Mouse (Mus musculus): ENCODE measurements around the gene Sp3. TPM values are rescaled to one million over a fixed set of nuclear protein-coding genes. Genes with fewer than 3 reads are reported as not detected.

Gene Sp3
- polyA plus RNA-seq, 1 experiment from 2014 or later = 54.6 TPM

- Histone ChIP-seq H3K4me3 (replicated peaks) (no peak overlapping the region), H3K27me3 (no peaks in the 10 kb centered on the region), H3K27ac (no peak overlapping the region), H3K36me3 (peaks cover 12% of the 10 kb centered on the region), H3K4me2 (no peak overlapping the region), H3K4me1 (peaks cover 5% of the 10 kb centered on the region; the same call in 1 of the 2 replicates), H3K9me3 (replicated peaks) (peaks cover 7% of the 10 kb centered on the region), H3K9ac (no peak overlapping the region)
- 52% methylated on average over 1 of the region's 1 CpGs for WGBS
- ATAC-seq (replicated peaks; ENCODE audit: low FRiP score) = no peak
Observed at GRCm38 (mm10) chr2:72985516-72985915, 5.3 kb upstream of the Sp3 start.

GRCm38 (mm10) chr2:72984806-72985205 is 4.6 kb upstream of the Sp3 start:
- no peak overlapping the region for H3K9ac ChIP-seq
- no peaks in the 10 kb centered on the region for H3K27me3 ChIP-seq
- peaks cover 5% of the 10 kb centered on the region; the same call in 1 of the 2 replicates for H3K4me1 ChIP-seq
- peaks cover 12% of the 10 kb centered on the region for H3K36me3 ChIP-seq
- H3K27ac ChIP-seq = no peak overlapping the region
- H3K4me2 ChIP-seq = no peak overlapping the region
- 39% methylated on average over 4 of the region's 4 CpGs for WGBS
- H3K9me3 ChIP-seq (replicated peaks) = peaks cover 7% of the 10 kb centered on the region
- ATAC-seq (replicated peaks; ENCODE audit: low FRiP score) = no peak
- no peak overlapping the region for H3K4me3 ChIP-seq (replicated peaks)

GRCm38 (mm10) chr2:72983211-72983610 is 3.0 kb upstream of the Sp3 start:
- WGBS = 90% methylated on average over 3 of the region's 3 CpGs
- no peak overlapping the region for H3K4me2 ChIP-seq
- H3K4me1 ChIP-seq = peaks cover 5% of the 10 kb centered on the region; the same call in 1 of the 2 replicates
- H3K9ac ChIP-seq = no peak overlapping the region
- H3K4me3 ChIP-seq (replicated peaks) = no peak overlapping the region
- no peak overlapping the region for H3K27ac ChIP-seq
- H3K9me3 ChIP-seq (replicated peaks) = no peaks in the 10 kb centered on the region
- no peaks in the 10 kb centered on the region for H3K27me3 ChIP-seq
- peaks cover 3% of the 10 kb centered on the region; the same call in 1 of the 2 replicates for H3K36me3 ChIP-seq
- ATAC-seq (replicated peaks; ENCODE audit: low FRiP score) = no peak

GRCm38 (mm10) chr2:72982110-72982785 is 2.0 kb upstream of the Sp3 start:
- 88% methylated on average over 7 of the region's 7 CpGs for WGBS
- H3K27me3 ChIP-seq = no peaks in the 10 kb centered on the region
- H3K9ac ChIP-seq = no peak overlapping the region
- no peaks in the 10 kb centered on the region for H3K9me3 ChIP-seq (replicated peaks)
- no peak overlapping the region for H3K27ac ChIP-seq
- ATAC-seq (replicated peaks; ENCODE audit: low FRiP score) = no peak
- H3K4me1 ChIP-seq = peaks cover 7% of the 10 kb centered on the region
- H3K36me3 ChIP-seq = no peaks in the 10 kb centered on the region
- H3K4me3 ChIP-seq (replicated peaks) = no peak overlapping the region
- H3K4me2 ChIP-seq = no peak overlapping the region

GRCm38 (mm10) chr2:72981441-72982109 is 1.3 kb upstream of the Sp3 start:
- ATAC-seq (replicated peaks; ENCODE audit: low FRiP score) = no peak
- H3K9me3 ChIP-seq (replicated peaks) = no peaks in the 10 kb centered on the region
- no peaks in the 10 kb centered on the region for H3K27me3 ChIP-seq
- 82% methylated on average over 9 of the region's 9 CpGs for WGBS
- H3K9ac ChIP-seq = no peak overlapping the region
- H3K4me2 ChIP-seq = peak overlapping the region; percentile 77
- H3K27ac ChIP-seq = peak overlapping the region; percentile 100
- peaks cover 11% of the 10 kb centered on the region for H3K4me1 ChIP-seq
- no peaks in the 10 kb centered on the region for H3K36me3 ChIP-seq
- peak overlapping the region; percentile 99 for H3K4me3 ChIP-seq (replicated peaks)

- Histone ChIP-seq H3K27me3 (no peaks in the 10 kb centered on the region), H3K4me3 (replicated peaks) (peak overlapping the region; percentile 99), H3K27ac (peak overlapping the region; percentile 100), H3K36me3 (no peaks in the 10 kb centered on the region), H3K4me1 (peaks cover 15% of the 10 kb centered on the region), H3K9ac (peak overlapping the region; percentile 100), H3K4me2 (peak overlapping the region; percentile 77), H3K9me3 (replicated peaks) (no peaks in the 10 kb centered on the region)
- no peak for ATAC-seq (replicated peaks; ENCODE audit: low FRiP score)
- WGBS = 14% methylated on average over 3 of the region's 3 CpGs
Observed at GRCm38 (mm10) chr2:72981075-72981420, 802 bp upstream of the Sp3 start.

- H3K4me2 ChIP-seq = peak overlapping the region; percentile 77
- WGBS = 1% methylated on average over 33 of the region's 54 CpGs
- peaks cover 18% of the 10 kb centered on the region for H3K4me1 ChIP-seq
- H3K27ac ChIP-seq = peak overlapping the region; percentile 100
- peak overlapping the region; percentile 100 for H3K9ac ChIP-seq
- H3K27me3 ChIP-seq = no peaks in the 10 kb centered on the region
- peak overlapping the region; percentile 99 for H3K4me3 ChIP-seq (replicated peaks)
- H3K36me3 ChIP-seq = no peaks in the 10 kb centered on the region
- peak; percentile 76 for ATAC-seq (replicated peaks; ENCODE audit: low FRiP score)
- H3K9me3 ChIP-seq (replicated peaks) = no peaks in the 10 kb centered on the region
Observed at GRCm38 (mm10) chr2:72979659-72980071, 581 bp downstream of the Sp3 start.

- Histone ChIP-seq H3K27me3 (no peaks in the 10 kb centered on the region), H3K4me1 (peaks cover 16% of the 10 kb centered on the region), H3K4me2 (peak overlapping the region; percentile 77), H3K36me3 (no peaks in the 10 kb centered on the region), H3K9me3 (replicated peaks) (no peaks in the 10 kb centered on the region), H3K4me3 (replicated peaks) (peak overlapping the region; percentile 99), H3K9ac (peak overlapping the region; percentile 100), H3K27ac (peak overlapping the region; percentile 100)
- under 1% methylated on average over 47 of the region's 107 CpGs for WGBS
- peak; percentile 90 for ATAC-seq (replicated peaks; ENCODE audit: low FRiP score)
Observed at GRCm38 (mm10) chr2:72978901-72979658, 1.2 kb downstream of the Sp3 start.

GRCm38 (mm10) chr2:72978473-72978872 is 1.8 kb downstream of the Sp3 start:
- peak overlapping the region; percentile 100 for H3K27ac ChIP-seq
- peak overlapping the region; percentile 100 for H3K9ac ChIP-seq
- H3K9me3 ChIP-seq (replicated peaks) = no peaks in the 10 kb centered on the region
- no peaks in the 10 kb centered on the region for H3K27me3 ChIP-seq
- H3K36me3 ChIP-seq = no peaks in the 10 kb centered on the region
- WGBS = 0% methylated on average over 36 of the region's 38 CpGs
- H3K4me1 ChIP-seq = peaks cover 16% of the 10 kb centered on the region
- peak; percentile 23 for ATAC-seq (replicated peaks; ENCODE audit: low FRiP score)
- peak overlapping the region; percentile 99 for H3K4me3 ChIP-seq (replicated peaks)
- H3K4me2 ChIP-seq = peak overlapping the region; percentile 77

- 65% methylated on average over 1 of the region's 1 CpGs for WGBS
- Histone ChIP-seq H3K4me1 (peaks cover 16% of the 10 kb centered on the region), H3K27me3 (no peaks in the 10 kb centered on the region), H3K4me3 (replicated peaks) (peak overlapping the region; percentile 23), H3K36me3 (no peaks in the 10 kb centered on the region), H3K9me3 (replicated peaks) (no peaks in the 10 kb centered on the region), H3K9ac (no peak overlapping the region), H3K4me2 (peak overlapping the region; percentile 47), H3K27ac (no peak overlapping the region)
- no peak for ATAC-seq (replicated peaks; ENCODE audit: low FRiP score)
Observed at GRCm38 (mm10) chr2:72977272-72977671, 3.0 kb downstream of the Sp3 start.

GRCm38 (mm10) chr2:72976036-72976435 is 4.2 kb downstream of the Sp3 start:
- no peak overlapping the region for H3K27ac ChIP-seq
- no peak for ATAC-seq (replicated peaks; ENCODE audit: low FRiP score)
- no peaks in the 10 kb centered on the region for H3K9me3 ChIP-seq (replicated peaks)
- H3K4me1 ChIP-seq = peaks cover 16% of the 10 kb centered on the region
- H3K4me2 ChIP-seq = no peak overlapping the region
- H3K36me3 ChIP-seq = peaks cover 3% of the 10 kb centered on the region
- no peak overlapping the region for H3K9ac ChIP-seq
- H3K4me3 ChIP-seq (replicated peaks) = no peak overlapping the region
- H3K27me3 ChIP-seq = no peaks in the 10 kb centered on the region

GRCm38 (mm10) chr2:72970831-72971230 is 9.4 kb downstream of the Sp3 start:
- H3K9me3 ChIP-seq (replicated peaks) = no peaks in the 10 kb centered on the region
- no peak for ATAC-seq (replicated peaks; ENCODE audit: low FRiP score)
- peaks cover 43% of the 10 kb centered on the region for H3K36me3 ChIP-seq

More at GRCm38 (mm10) chr2:72970831-72971230, 9.4 kb downstream of the Sp3 start:
- Histone ChIP-seq H3K9ac (no peak overlapping the region), H3K27ac (no peak overlapping the region), H3K4me1 (peaks cover 4% of the 10 kb centered on the region), H3K4me2 (no peak overlapping the region), H3K27me3 (no peaks in the 10 kb centered on the region), H3K4me3 (replicated peaks) (no peak overlapping the region)
- 92% methylated on average over 6 of the region's 6 CpGs for WGBS

All from kidney, embryonic 15.5 days (tissue).